Mouse (Mus musculus) G1E (cell line): ENCODE data around the gene St8sia1.

Experiments used
- CTCF ChIP-seq: IDR thresholded peaks from 2 replicates; pipeline ENCODE4 v1.5.1; 2012; ENCODE audit warnings: low read depth, low read length, inconsistent platforms, mixed read lengths
- GATA1 ChIP-seq: IDR thresholded peaks from 2 replicates; pipeline ENCODE4 v1.6.1; 2012; ENCODE audit warnings: borderline replicate concordance, low read length, inconsistent platforms, mixed read lengths
- GATA2 ChIP-seq: IDR thresholded peaks from 2 replicates; pipeline ENCODE4 v1.6.1; 2012; ENCODE audit warnings: low read depth, low read length, inconsistent platforms, borderline replicate concordance
- POLR2AphosphoS5 ChIP-seq: IDR thresholded peaks from 2 replicates; pipeline ENCODE4 v1.6.1; 2012; ENCODE audit warnings: low read depth, low read length, inconsistent platforms; ENCODE audit not compliant: insufficient replicate concordance
- TAL1 ChIP-seq: conservative IDR thresholded peaks from 2 replicates; pipeline ENCODE4 v1.6.1; 2012; ENCODE audit warnings: low read depth, low read length, inconsistent platforms, mixed read lengths

- TF ChIP-seq CTCF, result no peak
- no peak for TF ChIP-seq POLR2AphosphoS5
- TF ChIP-seq TAL1, result no peak
- no peak for TF ChIP-seq GATA1
- TF ChIP-seq GATA2, result no peak
These were observed 1.4 kb downstream of the St8sia1 start for GRCm38 (mm10) chr6:142962881-142963280.
